In the genomic region with DNA sequence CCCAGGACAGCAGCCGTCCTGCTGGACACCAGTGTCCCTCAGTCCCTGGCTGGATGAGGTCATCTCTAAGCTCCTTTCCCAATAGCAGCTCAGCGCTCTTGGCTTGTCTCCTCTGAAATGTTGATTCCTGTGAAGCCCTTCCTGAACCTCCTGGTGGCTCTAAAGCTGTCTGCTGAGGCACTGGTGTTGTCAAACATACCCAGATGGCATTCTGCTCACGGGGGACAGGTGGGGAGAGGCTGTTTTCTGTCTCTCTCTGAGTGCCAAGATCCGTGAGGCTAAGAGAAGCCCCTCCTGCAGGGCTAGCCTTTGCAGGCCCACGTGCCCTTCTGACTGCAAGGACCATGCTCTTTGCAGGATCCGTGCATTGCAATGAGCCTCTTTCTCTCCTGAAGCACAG, we compare ENCODE assay signal across 1 mouse cellular context. TPM values are rescaled to one million over a fixed set of nuclear protein-coding genes. Genes with fewer than 3 reads are reported as not detected.
"Had no signal": no experiment of that assay in that cellular context is flagged by ENCODE, and none has a peak within 500 bp of the region (broad histone marks: within the 10 kb centered on the region; RNA-seq: fewer than 3 reads in every experiment).

No protein-coding gene starts in this region.

RNA-seq across cellular contexts. Expression of gene Sla2, which starts 52.9 kb away (rescaled TPM):
- total RNA-seq: midbrain, postnatal 0 days had no signal
- polyA plus RNA-seq: midbrain, postnatal 0 days had no signal
